Mouse (Mus musculus): Measurements from ENCODE around the gene Rora.

DNA sequence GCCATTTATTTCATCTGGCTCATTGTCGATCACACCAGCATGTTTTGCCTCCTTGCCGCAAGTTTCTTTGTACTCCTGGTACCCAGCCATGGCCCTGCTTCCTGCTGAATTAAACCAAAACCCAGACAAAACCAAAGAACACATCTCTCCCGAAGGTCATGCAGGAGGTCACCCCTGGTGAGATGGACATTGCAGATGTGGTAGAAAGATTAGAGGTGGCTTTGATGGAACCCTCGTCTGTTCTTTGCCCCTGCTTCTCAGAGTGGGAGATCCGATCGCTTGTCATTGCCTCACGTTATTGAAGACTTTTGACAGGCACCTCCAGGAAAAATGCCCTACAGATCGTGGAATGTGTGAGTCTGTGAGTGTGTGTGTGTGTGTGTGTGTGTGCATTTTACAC lies 616.8 kb downstream of the Rora start:
- TF ChIP-seq CTCF (IDR thresholded peaks at IDR 0.05; ENCODE audit: borderline replicate concordance, control insufficient read depth, extremely low read depth, insufficient read depth, low read length, poor library complexity) (no peak), POLR2A (IDR thresholded peaks at IDR 0.05; ENCODE audit: control insufficient read depth, extremely low read depth, insufficient read depth, low read length, poor library complexity) (no peak)

Measured in thymus, adult 2 months (tissue).